Comparison of ENCODE assay signal across 7 mouse cellular contexts in the genomic region with DNA sequence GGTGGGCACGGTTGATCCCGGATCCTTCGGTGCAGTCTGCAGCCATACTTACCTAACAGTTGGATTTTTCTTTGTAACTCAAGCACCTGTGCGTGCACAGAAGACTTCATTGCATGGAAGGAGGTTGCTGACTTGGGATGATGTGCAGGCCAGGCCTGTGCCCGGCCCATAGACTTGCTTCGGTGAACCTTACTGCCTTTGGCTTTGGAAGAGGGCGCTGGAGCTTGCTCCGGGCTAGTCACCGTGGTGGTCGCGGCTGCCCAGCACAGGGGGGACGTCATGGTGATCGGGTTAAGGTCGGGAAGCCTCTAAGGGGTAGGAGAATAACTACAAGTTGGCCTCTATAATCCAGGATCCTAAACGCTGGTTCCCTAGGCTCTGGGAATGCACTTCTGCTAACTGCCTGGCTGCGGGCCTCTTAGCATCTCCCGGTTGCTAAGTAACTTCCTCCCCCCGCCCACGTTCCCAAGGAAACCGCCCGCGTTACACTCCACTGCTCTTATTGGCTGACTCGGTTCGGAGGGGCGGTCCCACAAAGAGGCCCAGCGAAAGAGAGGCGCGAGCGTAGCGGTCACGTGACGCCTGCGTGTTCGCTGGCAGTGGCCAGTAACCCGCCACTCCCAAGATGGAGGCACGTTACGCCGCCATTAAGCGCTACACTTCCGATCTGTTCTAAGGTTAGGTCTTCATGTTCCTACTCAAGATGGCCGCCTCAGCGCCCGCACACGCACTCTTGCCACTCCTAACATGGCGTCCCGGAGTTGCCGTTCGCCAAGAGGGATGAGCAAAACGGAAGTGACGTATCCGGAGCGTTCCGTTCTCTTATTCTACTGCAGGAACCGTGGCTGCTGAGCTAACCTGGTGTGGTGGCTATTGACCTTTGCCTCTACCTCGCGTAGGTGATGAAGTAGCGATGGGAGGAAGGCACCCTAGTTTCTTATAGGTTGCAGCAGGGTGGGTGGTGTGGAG. TPM values are rescaled to one million over a fixed set of nuclear protein-coding genes. Genes with fewer than 3 reads are reported as not detected.
DNase-seq lines count a peak whose midpoint lies in the region; ATAC-seq lines count a peak whose summit lies in the region.

Gene Ccdc151, minus strand, starts transcription at position 441 of the 969 bp plus-strand sequence.
Gene Prkcsh, plus strand, starts transcription at position 613 of the 969 bp plus-strand sequence.

- intact Hi-C loops in gastrocnemius, postnatal 36 days (cut with DNase I): no loop called here
- intact Hi-C loops in left cerebral cortex, postnatal 25 days (cut with DNase I): loop anchor here (2.0 kb wide), 1 partner anchor 46 kb away; no protein-coding TSS in a partner anchor

- H3K36me3 ChIP-seq in intestine, embryonic 15.5 days: peaks cover 25% of the 10 kb centered on the region
- H3K36me3 ChIP-seq in midbrain, embryonic 10.5 days: peaks cover 38% of the 10 kb centered on the region

- 6% methylated on average over 57 of the region's 57 CpGs for WGBS in intestine, embryonic 15.5 days
- WGBS in midbrain, embryonic 10.5 days: 6% methylated on average over 57 of the region's 57 CpGs

- peak within 1 kb of the TSS; percentile 64 for H3K27ac ChIP-seq in intestine, embryonic 15.5 days
- H3K27ac ChIP-seq in midbrain, embryonic 10.5 days (replicated peaks): peak within 1 kb of the TSS; percentile 83

- no peaks in the 10 kb centered on the region for H3K9me3 ChIP-seq in intestine, embryonic 15.5 days
- no peaks in the 10 kb centered on the region for H3K9me3 ChIP-seq in midbrain, embryonic 10.5 days (replicated peaks)

- peak within 1 kb of the TSS; percentile 78 for H3K4me2 ChIP-seq in intestine, embryonic 15.5 days (replicated peaks)

- peak within 1 kb of the TSS; percentile 64 for H3K4me3 ChIP-seq in intestine, embryonic 15.5 days (replicated peaks)
- H3K4me3 ChIP-seq in midbrain, embryonic 10.5 days: peak within 1 kb of the TSS; percentile 71

- peak; percentile 100 for DNase-seq in adrenal gland, adult 2 months
- DNase-seq in embryo, embryonic 11.5 days (ENCODE audit: low read depth, low spot score): peak; percentile 99
- peak; percentile 96 to 99 for DNase-seq in gastrocnemius, postnatal 36 days
- peak; percentile 100 for DNase-seq in left cerebral cortex, postnatal 25 days (ENCODE audit: low spot score in 2 of 2)
- peak; percentile 100 for DNase-seq in midbrain, embryonic 10.5 days (ENCODE audit: low spot score)
- peak; percentile 96 for DNase-seq in right cerebral cortex, postnatal 4 days

- H3K9ac ChIP-seq in intestine, embryonic 15.5 days: peak within 1 kb of the TSS; percentile 55

- H3K27me3 ChIP-seq in intestine, embryonic 15.5 days (replicated peaks): no peaks in the 10 kb centered on the region
- H3K27me3 ChIP-seq in midbrain, embryonic 10.5 days (ENCODE audit: low read depth, poor library complexity, severe bottlenecking): no peaks in the 10 kb centered on the region

- ATAC-seq in intestine, embryonic 15.5 days: peak; percentile 100

- peaks cover 25% of the 10 kb centered on the region for H3K4me1 ChIP-seq in intestine, embryonic 15.5 days (replicated peaks)
- peaks cover 31% of the 10 kb centered on the region for H3K4me1 ChIP-seq in midbrain, embryonic 10.5 days

RNA-seq across cellular contexts. Expression of gene Ccdc151, which starts in this region (rescaled TPM):
- total RNA-seq in adrenal gland, adult 2 months (2021): 1 to 10 TPM in 1 of 2 experiments, under 1 TPM in 1; 0.73 to 1.0 TPM
- polyA plus RNA-seq in adrenal gland, adult 2 months (2012; rRNA removed): 0.47 and 0.73 TPM in 2 replicates
- total RNA-seq in gastrocnemius, postnatal 36 days (2021): under 1 TPM in 1 of 2 experiments, not detected in 1; 0.25 TPM
- 0.25 and 0.50 TPM in 2 replicates for polyA plus RNA-seq in intestine, embryonic 15.5 days (2015; fragmentation: Nextera tagmentation; extraction: Ambion mirVana)
- 1 to 10 TPM; 8.2 to 9.1 TPM for total RNA-seq in left cerebral cortex, postnatal 25 days (2021)
- polyA plus RNA-seq in midbrain, embryonic 10.5 days (2016; fragmentation: Nextera tagmentation; extraction: Ambion mirVana): 5.7 and 6.3 TPM in 2 replicates

RNA-seq across cellular contexts. Expression of gene Prkcsh, which starts in this region (rescaled TPM):
- total RNA-seq in adrenal gland, adult 2 months (2021): 100 to 1,000 TPM; 166 to 175 TPM
- polyA plus RNA-seq in adrenal gland, adult 2 months (2012; rRNA removed): 136 and 209 TPM in 2 replicates
- total RNA-seq in gastrocnemius, postnatal 36 days (2021): 10 to 100 TPM; 27.4 to 27.6 TPM
- polyA plus RNA-seq in intestine, embryonic 15.5 days (2015; fragmentation: Nextera tagmentation; extraction: Ambion mirVana): 105 and 122 TPM in 2 replicates
- 10 to 100 TPM; 97.0 to 98.1 TPM for total RNA-seq in left cerebral cortex, postnatal 25 days (2021)
- polyA plus RNA-seq in midbrain, embryonic 10.5 days (2016; fragmentation: Nextera tagmentation; extraction: Ambion mirVana): 108 and 112 TPM in 2 replicates

Comparison
In these comparisons a context has a peak if more than half of its experiments do, and no peak if none do; other contexts are left out.
1. Peak in every context shown above with its lines: DNase-seq, ATAC-seq, H3K4me3 ChIP-seq and H3K27ac ChIP-seq.
2. RNA of gene Ccdc151 (total RNA-seq): 8.2 to 9.1 TPM in left cerebral cortex, postnatal 25 days; 0.73 to 1.0 TPM in adrenal gland, adult 2 months and 0.25 TPM in gastrocnemius, postnatal 36 days; every median in the first group is over 4 times any median in the second.